8 mouse cellular contexts compared by ENCODE assay signal in the genomic region with DNA sequence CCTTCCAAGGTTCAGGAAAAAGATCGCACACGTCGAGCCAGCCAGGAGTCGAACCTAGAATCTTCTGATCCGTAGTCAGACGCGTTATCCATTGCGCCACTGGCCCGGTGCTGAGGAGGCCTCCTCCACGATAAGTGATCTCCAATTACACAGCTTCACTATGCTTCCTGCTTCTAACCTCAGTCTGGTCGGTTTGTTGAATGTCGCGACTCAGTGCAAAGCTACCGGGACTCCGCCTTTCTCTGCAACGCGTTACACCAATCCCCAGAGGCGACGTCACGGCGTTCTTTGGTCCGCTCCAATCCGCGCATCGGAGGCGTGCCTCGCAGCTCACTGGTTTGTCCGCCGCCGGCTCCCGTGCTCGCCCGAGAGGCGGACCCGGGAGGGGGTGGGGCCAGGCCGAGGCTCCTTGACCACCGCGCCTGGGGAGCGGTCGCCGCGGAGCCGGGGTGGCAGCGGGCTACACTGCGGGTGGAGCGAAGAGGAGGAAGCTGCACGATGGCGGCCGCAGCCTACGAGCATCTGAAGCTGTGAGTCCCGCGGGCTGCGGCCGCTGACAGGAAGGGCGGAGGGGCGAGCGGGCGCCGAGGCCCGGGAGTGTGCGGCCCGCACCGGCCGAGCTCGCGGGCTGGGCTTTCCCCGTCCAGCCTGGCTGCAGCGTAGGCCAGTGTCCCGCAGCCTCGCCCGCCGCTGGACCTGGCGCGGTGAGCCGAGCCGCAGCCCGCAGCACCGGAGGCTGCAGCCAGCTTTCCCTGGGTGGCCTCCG. TPM values are rescaled to one million over a fixed set of nuclear protein-coding genes. Genes with fewer than 3 reads are reported as not detected.
DNase-seq lines count a peak whose midpoint lies in the region; ATAC-seq and TF ChIP-seq lines count a peak whose summit lies in the region.

TSS of gene Sacm1l (plus strand) at position 368 of the 766 bp plus-strand sequence.

- peak; percentile 100 for DNase-seq in c-Kit-positive CD71-positive TER-119-positive erythroid progenitor cells, embryonic 14.5 days (ENCODE audit: low spot score)
- DNase-seq in heart, postnatal 0 days (ENCODE audit: low spot score): peak; percentile 100
- peak; percentile 99 to 100 for DNase-seq in kidney, postnatal 4 days

- peak within 1 kb of the TSS; percentile 67 for H3K4me2 ChIP-seq in forebrain, embryonic 12.5 days
- H3K4me2 ChIP-seq in heart, postnatal 0 days (ENCODE audit: low read depth, low read length): peak within 1 kb of the TSS; percentile 78
- peak within 1 kb of the TSS; percentile 98 for H3K4me2 ChIP-seq in liver, embryonic 16.5 days (ENCODE audit: low read depth, low read length)
- H3K4me2 ChIP-seq in neural tube, embryonic 13.5 days: peak within 1 kb of the TSS; percentile 76

- H3K4me1 ChIP-seq in E14TG2a.4 (replicated peaks; ENCODE audit: low read depth, low read length): peaks cover 19% of the 10 kb centered on the region
- peaks cover 26% of the 10 kb centered on the region for H3K4me1 ChIP-seq in forebrain, embryonic 12.5 days
- H3K4me1 ChIP-seq in heart, postnatal 0 days (ENCODE audit: control insufficient read depth, insufficient read depth): peaks cover 27% of the 10 kb centered on the region
- H3K4me1 ChIP-seq in liver, embryonic 16.5 days (ENCODE audit: control insufficient read depth, low read depth, low read length): peaks cover 25% of the 10 kb centered on the region
- peaks cover 39% of the 10 kb centered on the region for H3K4me1 ChIP-seq in neural tube, embryonic 13.5 days (replicated peaks)
- H3K4me1 ChIP-seq in testis, adult 2 months (ENCODE audit: control insufficient read depth, insufficient read depth, low read length): peaks cover 3% of the 10 kb centered on the region

- peak within 1 kb of the TSS; percentile 95 for H3K9ac ChIP-seq in forebrain, embryonic 12.5 days
- peak within 1 kb of the TSS; percentile 96 for H3K9ac ChIP-seq in heart, postnatal 0 days (replicated peaks; ENCODE audit: low read depth, low read length)
- peak within 1 kb of the TSS; percentile 96 for H3K9ac ChIP-seq in liver, embryonic 16.5 days (ENCODE audit: low read depth, low read length)
- H3K9ac ChIP-seq in neural tube, embryonic 13.5 days: peak within 1 kb of the TSS; percentile 96

- peak; percentile 53; the same call in 1 of the 2 replicates for TF ChIP-seq POLR2A in testis, adult 2 months (IDR thresholded peaks at IDR 0.05; ENCODE audit: control insufficient read depth, low read depth, low read length)

- H3K27me3 ChIP-seq in E14TG2a.4 (ENCODE audit: insufficient read depth, low read length): no peaks in the 10 kb centered on the region
- H3K27me3 ChIP-seq in forebrain, embryonic 12.5 days: no peaks in the 10 kb centered on the region
- H3K27me3 ChIP-seq in heart, postnatal 0 days (ENCODE audit: control insufficient read depth, insufficient read depth, low read length): no peaks in the 10 kb centered on the region
- H3K27me3 ChIP-seq in liver, embryonic 16.5 days (ENCODE audit: control insufficient read depth, insufficient read depth, low read depth, low read length): no peaks in the 10 kb centered on the region
- no peaks in the 10 kb centered on the region for H3K27me3 ChIP-seq in neural tube, embryonic 13.5 days
- no peaks in the 10 kb centered on the region for H3K27me3 ChIP-seq in testis, adult 2 months (ENCODE audit: control insufficient read depth, insufficient read depth, low read length)

- H3K36me3 ChIP-seq in E14TG2a.4 (ENCODE audit: insufficient read depth, low read length): no peaks in the 10 kb centered on the region
- H3K36me3 ChIP-seq in forebrain, embryonic 12.5 days (replicated peaks): no peaks in the 10 kb centered on the region
- no peaks in the 10 kb centered on the region for H3K36me3 ChIP-seq in heart, postnatal 0 days (replicated peaks; ENCODE audit: control insufficient read depth, insufficient read depth, low read length)
- H3K36me3 ChIP-seq in liver, embryonic 16.5 days (ENCODE audit: control insufficient read depth, insufficient read depth): 0 out of 2 replicates have a peak, but pooled peaks cover 2% of the 10 kb centered on the region
- 0 out of 2 replicates have a peak, but pooled peaks cover under 1% of the 10 kb centered on the region for H3K36me3 ChIP-seq in neural tube, embryonic 13.5 days
- no peaks in the 10 kb centered on the region for H3K36me3 ChIP-seq in testis, adult 2 months (ENCODE audit: control insufficient read depth, insufficient read depth, low read length)

- H3K27ac ChIP-seq in forebrain, embryonic 12.5 days: peak within 1 kb of the TSS; percentile 96
- H3K27ac ChIP-seq in heart, postnatal 0 days (ENCODE audit: low read depth): peak within 1 kb of the TSS; percentile 96
- peak within 1 kb of the TSS; percentile 98 for H3K27ac ChIP-seq in liver, embryonic 16.5 days (ENCODE audit: low read length)
- peak within 1 kb of the TSS; percentile 96 for H3K27ac ChIP-seq in neural tube, embryonic 13.5 days (replicated peaks)
- peak within 1 kb of the TSS; percentile 89 for H3K27ac ChIP-seq in testis, adult 2 months (ENCODE audit: control insufficient read depth, insufficient read depth, low read depth, low read length)

- peak within 1 kb of the TSS; percentile 99 for H3K4me3 ChIP-seq in E14TG2a.4 (replicated peaks; ENCODE audit: low read length)
- H3K4me3 ChIP-seq in forebrain, embryonic 12.5 days (replicated peaks): peak within 1 kb of the TSS; percentile 96
- peak within 1 kb of the TSS; percentile 96 for H3K4me3 ChIP-seq in heart, postnatal 0 days (ENCODE audit: low read depth, low read length)
- peak within 1 kb of the TSS; percentile 99 for H3K4me3 ChIP-seq in liver, embryonic 16.5 days (ENCODE audit: low read depth, low read length)
- H3K4me3 ChIP-seq in neural tube, embryonic 13.5 days: peak within 1 kb of the TSS; percentile 89
- peak within 1 kb of the TSS; percentile 90 for H3K4me3 ChIP-seq in testis, adult 2 months (ENCODE audit: control insufficient read depth, low read depth, low read length)

- peak; percentile 54; the same call in 1 of the 2 replicates for TF ChIP-seq EP300 in heart, postnatal 0 days (IDR thresholded peaks at IDR 0.05; ENCODE audit: low read depth)

- peak; percentile 99 for ATAC-seq in forebrain, embryonic 12.5 days (ENCODE audit: low FRiP score)
- peak; percentile 96 for ATAC-seq in heart, postnatal 0 days (ENCODE audit: insufficient read depth, low read depth)
- ATAC-seq in liver, embryonic 16.5 days (ENCODE audit: low read depth): peak; percentile 96
- peak; percentile 99 for ATAC-seq in neural tube, embryonic 13.5 days (ENCODE audit: low read depth)

- WGBS in forebrain, embryonic 12.5 days: under 1% methylated on average over 77 of the region's 79 CpGs
- WGBS in heart, postnatal 0 days: under 1% methylated on average over 65 of the region's 79 CpGs
- under 1% methylated on average over 77 of the region's 79 CpGs for WGBS in liver, embryonic 16.5 days (ENCODE audit: insufficient replicate concordance)
- WGBS in neural tube, embryonic 13.5 days: under 1% methylated on average over 79 of the region's 79 CpGs

- H3K9me3 ChIP-seq in E14TG2a.4 (ENCODE audit: low read length): no peaks in the 10 kb centered on the region
- no peaks in the 10 kb centered on the region for H3K9me3 ChIP-seq in forebrain, embryonic 12.5 days
- H3K9me3 ChIP-seq in heart, postnatal 0 days (replicated peaks; ENCODE audit: control insufficient read depth, low read length): no peaks in the 10 kb centered on the region
- no peaks in the 10 kb centered on the region for H3K9me3 ChIP-seq in liver, embryonic 16.5 days (replicated peaks; ENCODE audit: control insufficient read depth, low read length)
- H3K9me3 ChIP-seq in neural tube, embryonic 13.5 days: no peaks in the 10 kb centered on the region

- TF ChIP-seq CTCF in E14TG2a.4 (conservative IDR thresholded peaks at IDR 0.05; ENCODE audit: low read length): no peak
- no peak for TF ChIP-seq CTCF in heart, postnatal 0 days (IDR thresholded peaks at IDR 0.05; ENCODE audit: low read depth)
- no peak for TF ChIP-seq CTCF in testis, adult 2 months (IDR thresholded peaks at IDR 0.05; ENCODE audit: control insufficient read depth, insufficient read depth, insufficient replicate concordance, low read depth, low read length)

RNA-seq across cellular contexts. Expression of gene Sacm1l, which starts in this region (rescaled TPM):
- 45.3 and 49.2 TPM in 2 replicates for polyA plus RNA-seq in forebrain, embryonic 12.5 days (2016; fragmentation: Nextera tagmentation; extraction: Ambion mirVana)
- 29.9 and 32.9 TPM in 2 replicates for total RNA-seq in heart, postnatal 0 days (2014; rRNA removed; ENCODE audit: low replicate concordance)
- polyA plus RNA-seq in heart, postnatal 0 days (2015; fragmentation: Nextera tagmentation; extraction: Ambion mirVana): 36.4 and 38.9 TPM in 2 replicates
- polyA plus RNA-seq in liver, embryonic 16.5 days (2015; fragmentation: Nextera tagmentation; extraction: Ambion mirVana): 25.7 and 28.0 TPM in 2 replicates
- 50.2 and 57.9 TPM in 2 replicates for polyA plus RNA-seq in neural tube, embryonic 13.5 days (2015; fragmentation: Nextera tagmentation; extraction: Ambion mirVana)
- polyA plus RNA-seq in testis, adult 2 months (2012; rRNA removed): 2.9 and 5.1 TPM in 2 replicates

Comparison
In these comparisons a context has a peak if more than half of its experiments do, and no peak if none do; other contexts are left out.
1. Peak in every context shown above with its lines: DNase-seq, ATAC-seq, H3K4me3 ChIP-seq and H3K27ac ChIP-seq.